Mouse (Mus musculus) frontal cortex, postnatal 10 days (tissue): ENCODE results near the gene Rora.

ENCODE experiments used
- DNase-seq, 2 experiments: peaks; one replicate each; pipeline ENCODE4 v3.0.0; 2022; ENCODE audit warnings: low spot score in 2 of 2, mixed read lengths in 1 of 2

Rora gene

GRCm38 (mm10) chr9:69137398-69137797 lies 483.8 kb downstream of the Rora start:
- DNase-seq, result no peak

DNA sequence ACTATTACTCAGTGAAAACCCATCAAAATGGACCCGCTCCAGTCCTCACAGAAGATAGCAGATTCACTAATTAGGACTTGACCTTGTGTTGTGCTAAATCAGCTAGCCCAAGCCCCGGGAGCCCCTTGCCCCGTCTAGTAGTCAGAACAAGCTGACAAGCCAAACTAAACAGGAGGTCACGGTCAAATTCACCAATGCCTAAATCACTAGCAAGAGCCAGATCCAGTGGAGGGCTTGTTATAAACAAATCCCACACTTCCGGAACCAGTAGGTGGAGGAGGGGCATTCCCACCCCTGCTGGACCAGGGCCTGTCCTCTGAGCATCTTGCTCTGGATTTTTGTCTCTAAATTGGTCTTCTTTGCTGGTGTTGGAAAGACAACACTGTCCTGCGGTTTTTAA lies 486.6 kb downstream of the Rora start:
- no peak for DNase-seq

DNA sequence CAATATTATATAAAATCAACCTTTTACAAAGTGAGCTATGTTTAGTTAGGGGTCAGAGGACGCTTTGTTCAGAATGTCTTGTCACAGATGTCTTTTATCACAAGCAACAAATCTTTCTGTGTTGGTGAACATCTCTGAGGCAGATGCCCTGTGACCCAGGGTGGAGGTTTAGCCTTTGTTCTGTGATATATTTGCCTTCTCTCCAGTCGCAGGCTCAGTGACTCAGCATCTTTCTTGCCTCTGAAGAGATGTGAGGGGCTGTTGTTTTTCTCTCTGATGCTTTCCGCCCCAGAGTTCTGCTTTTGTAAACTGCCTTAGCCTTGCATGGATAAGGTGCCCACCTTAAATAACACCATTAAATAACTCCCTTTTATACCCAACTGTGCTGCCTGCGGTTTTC lies 488.3 kb downstream of the Rora start:
- DNase-seq, result no peak

DNA sequence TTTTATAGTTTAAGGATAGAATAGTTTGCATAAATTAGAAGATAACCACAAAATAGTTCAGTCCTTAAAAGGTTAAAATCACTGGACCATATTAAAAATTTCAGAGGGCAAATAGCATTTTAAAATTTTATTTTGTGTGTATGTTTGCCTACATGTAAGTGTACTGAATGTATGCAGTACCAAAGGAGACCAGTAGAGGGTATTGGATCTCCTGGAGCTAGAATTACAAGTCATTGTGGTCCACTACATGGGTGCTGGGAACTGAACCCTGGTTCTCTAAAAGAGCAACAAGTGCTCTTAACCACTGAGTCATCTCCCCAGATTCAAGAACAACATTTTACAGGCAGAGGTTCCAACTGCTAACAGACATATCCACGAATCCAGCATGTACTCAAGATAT lies 493.4 kb downstream of the Rora start:
- DNase-seq, result no peak

DNA sequence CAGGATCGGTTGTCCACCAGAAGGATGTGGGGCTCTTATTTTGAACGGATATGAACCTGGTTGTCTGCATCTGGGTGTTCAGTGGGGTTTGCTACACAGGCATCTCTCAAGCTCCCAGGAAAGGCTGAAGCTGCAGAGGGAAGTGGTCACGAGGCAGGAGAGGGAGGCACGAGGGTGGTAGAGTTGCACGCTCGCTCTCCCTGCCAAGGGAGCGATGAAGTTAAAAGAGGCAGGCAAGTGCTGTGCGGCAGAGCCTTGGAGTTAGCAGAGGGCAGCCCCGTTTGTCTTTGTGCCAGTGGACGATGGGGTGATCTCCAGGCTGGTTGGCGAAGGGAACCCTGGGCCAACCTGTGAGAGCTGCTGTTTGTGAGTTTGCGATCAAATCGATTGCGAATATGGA lies 496.6 kb downstream of the Rora start:
- DNase-seq, result no peak

DNA sequence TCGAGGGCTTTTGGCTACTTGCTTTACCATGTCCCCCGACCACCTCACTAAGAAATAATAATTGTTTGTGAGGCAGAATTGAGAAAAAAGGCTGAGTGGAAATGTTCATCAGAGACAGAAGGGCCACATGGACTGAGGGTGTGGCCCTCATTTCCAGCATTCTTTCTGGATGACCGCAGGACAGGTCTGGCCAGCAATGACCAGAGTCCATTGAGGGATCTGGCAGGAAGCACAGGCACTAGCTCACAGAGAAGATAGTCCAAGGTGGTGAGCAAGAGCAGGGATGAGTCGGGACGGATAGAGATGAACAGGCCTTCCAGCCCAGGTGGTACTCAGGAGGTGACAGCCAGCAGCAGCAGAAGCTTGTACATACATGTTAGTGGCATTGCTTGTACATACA lies 501.1 kb downstream of the Rora start:
- DNase-seq, result no peak

GRCm38 (mm10) chr9:69155836-69156595 lies 502.4 kb downstream of the Rora start:
- DNase-seq, result no peak

DNA sequence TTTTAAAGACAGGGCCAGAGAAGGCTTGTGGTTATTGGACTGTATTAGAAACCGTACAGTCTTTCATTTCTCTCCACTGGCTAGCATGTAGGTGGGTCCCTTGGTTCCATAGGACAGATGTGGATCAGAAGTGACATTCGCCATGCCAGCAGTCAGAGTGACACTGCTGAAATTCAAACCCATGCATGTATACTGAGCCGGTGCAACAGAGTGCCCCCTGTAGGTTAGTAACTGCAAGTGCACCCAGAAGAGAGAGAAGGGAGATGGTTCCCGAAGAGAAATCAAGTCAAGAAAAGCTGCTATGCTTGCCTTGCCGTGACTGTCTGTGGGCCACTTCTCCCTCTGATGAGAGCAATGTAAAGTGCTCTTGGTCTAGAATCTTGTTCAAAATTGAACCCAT lies 507.2 kb downstream of the Rora start:
- DNase-seq, result no peak

GRCm38 (mm10) chr9:69164653-69165052 lies 511.1 kb downstream of the Rora start:
- no peak for DNase-seq

- no peak for DNase-seq
Observed at GRCm38 (mm10) chr9:69165096-69165836, 511.7 kb downstream of the Rora start.

- DNase-seq, result no peak
Observed at GRCm38 (mm10) chr9:69174061-69174460, 520.5 kb downstream of the Rora start.

DNA sequence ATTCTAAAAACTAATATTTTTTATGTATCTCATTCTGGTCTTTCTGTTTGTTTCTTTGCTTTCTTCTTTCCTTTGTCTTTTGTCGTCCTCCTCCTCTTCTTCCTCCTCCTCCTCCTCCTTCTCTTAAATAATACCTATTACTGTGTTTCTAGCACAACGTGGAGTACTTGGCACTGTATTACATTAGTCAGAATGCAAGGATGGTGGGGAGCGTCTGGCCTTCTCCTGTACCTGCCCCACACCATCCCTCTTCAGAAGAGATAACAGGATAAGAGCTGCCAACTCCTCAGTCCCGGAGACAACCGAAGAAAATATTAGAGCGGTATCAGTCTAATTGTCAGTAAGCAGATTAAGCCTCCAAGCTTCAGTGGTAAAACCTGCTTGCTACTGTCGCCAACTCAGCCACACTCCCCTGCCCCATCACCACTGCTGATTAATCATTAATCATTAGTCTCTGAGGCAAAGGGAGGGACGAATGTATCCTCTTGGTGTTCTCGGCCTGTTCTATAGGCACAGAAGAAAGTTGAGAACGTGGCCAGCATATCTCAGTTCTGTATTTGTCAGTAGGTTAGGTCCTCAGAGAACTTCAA lies 521.0 kb downstream of the Rora start:
- DNase-seq, result no peak

DNA sequence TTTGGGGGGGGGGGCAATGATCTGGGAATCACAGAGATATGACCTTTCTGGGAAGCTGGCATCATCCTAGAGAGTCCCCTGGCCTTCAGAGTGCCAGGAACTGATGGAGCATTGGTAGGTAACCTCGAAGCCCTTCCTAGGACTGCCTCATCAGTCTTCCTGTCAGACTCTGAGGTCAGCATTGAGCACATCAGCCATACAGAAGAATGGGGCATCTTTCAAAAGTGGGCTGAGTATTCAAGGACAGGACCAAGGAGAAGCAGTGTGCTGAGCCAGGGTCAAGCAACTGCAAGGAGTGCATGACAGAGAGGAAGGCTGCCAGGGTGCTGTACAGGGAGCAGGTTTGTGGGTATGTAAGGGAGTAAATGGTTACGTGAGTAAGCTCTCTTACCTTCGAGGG lies 523.4 kb downstream of the Rora start:
- no peak for DNase-seq

DNA sequence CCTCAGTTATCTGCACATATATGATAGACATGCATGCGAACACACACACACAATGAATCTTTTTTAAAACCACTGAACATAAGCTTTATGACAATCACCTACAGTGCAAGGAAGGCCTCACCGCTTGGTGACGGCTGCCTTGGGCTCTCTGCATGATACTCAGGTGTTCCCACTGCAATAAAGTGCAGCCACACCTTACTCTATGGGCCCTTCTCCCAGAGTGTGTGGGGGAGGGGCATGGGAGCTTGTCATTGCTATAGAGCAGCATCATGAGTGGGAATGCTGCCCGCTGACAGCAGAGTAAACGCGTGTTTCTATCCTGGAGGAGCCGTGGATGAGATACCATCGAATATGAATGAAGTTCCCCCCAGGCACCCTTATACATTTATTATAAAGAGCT lies 525.6 kb downstream of the Rora start:
- DNase-seq, result no peak

GRCm38 (mm10) chr9:69180961-69181360 lies 527.4 kb downstream of the Rora start:
- no peak for DNase-seq

- no peak for DNase-seq
Observed at GRCm38 (mm10) chr9:69181411-69181810, 527.8 kb downstream of the Rora start.

DNA sequence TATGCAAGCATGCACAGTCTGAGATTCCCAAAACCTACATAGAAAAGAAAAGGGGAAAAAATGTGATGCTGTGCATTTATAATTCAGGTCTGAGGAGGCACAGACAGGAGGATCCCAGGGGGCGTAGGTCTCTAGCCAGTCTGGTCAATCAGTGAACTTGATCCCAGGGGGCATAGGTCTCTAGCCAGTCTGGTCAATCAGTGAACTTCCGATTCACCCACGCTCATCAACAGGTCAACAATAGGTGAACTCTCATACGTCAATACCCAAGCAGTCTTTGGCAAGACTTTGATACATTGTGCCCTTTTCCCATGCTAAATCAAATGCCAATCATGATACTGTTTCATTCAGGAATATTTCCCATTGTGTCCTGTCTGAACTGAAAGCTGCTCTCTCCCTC lies 530.3 kb downstream of the Rora start:
- no peak for DNase-seq

DNA sequence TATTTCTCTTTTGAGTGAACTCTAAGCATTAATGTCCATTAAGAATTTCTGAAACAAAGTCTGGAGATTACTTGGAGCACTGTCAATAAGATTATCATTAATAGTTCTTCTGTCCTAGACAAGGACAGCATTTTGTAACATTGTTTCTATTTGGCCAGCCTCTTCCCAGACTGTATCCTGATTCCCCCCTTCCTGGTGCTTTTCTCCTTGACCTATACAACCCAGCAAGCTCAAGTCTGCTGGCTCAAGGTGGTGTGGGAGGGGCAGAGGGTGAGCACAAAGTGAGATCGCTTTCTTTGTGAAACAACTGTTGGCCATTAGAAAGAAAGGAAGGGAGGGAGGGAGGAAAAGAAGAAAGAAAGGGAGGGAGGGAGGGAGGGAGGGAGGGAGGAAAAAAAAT lies 537.1 kb downstream of the Rora start:
- DNase-seq, result no peak

GRCm38 (mm10) chr9:69192446-69192845 lies 538.9 kb downstream of the Rora start:
- no peak for DNase-seq

- DNase-seq, result no peak
Observed at GRCm38 (mm10) chr9:69194638-69195605, 541.3 kb downstream of the Rora start.

DNA sequence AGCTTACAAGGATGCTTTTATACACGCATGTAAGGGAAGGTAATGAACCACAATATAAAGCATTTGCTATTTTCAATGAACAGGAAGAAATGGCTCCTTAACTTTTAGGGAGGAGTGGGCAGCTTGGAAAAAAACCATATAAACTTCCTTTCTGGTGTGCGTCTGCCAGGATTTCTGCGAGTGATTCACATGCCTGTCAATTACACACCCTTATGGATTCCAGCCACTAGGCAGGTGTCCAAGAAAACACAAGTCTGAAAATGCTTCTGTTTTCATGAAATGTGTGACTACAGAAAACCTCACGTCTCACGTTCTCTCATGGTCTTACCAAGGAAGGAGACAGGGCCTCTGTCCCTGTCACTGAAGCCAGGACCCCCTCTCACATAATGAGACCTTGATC lies 560.2 kb downstream of the Rora start:
- no peak for DNase-seq

DNA sequence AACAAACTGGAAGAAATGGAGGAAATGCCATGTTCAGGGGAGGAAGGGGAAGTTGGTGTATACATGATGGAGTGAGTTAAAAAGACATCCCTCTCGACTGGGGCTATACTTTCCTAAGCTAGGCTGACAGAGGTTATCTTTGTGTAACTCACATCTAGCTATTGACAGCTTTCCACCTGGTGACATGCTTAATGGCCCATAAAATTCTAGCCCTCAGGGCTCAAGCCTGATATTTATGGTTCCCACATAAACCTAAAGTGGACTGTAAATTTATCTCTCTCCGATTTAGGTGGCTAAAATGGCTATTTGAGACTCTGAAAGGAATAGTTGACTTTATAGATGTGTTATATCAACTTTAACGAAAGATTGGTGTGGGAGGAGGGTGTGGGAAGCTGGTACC lies 571.3 kb downstream of the Rora start:
- DNase-seq, result no peak
